Mouse (Mus musculus) ES-E14 (cell line): ENCODE results near the gene Akap2.

Experiments used
- CHD2 ChIP-seq: IDR thresholded peaks from 2 replicates; pipeline ENCODE4 v1.6.1; 2014; ENCODE audit warnings: mild to moderate bottlenecking, low read depth, low read length, inconsistent platforms
- HCFC1 ChIP-seq: IDR thresholded peaks from 2 replicates; pipeline ENCODE4 v1.6.1; 2012; ENCODE audit warnings: low read length, inconsistent platforms, borderline replicate concordance; ENCODE audit not compliant: insufficient read depth
- MAFK ChIP-seq: IDR thresholded peaks from 2 replicates; pipeline ENCODE4 v1.6.1; 2014; ENCODE audit warnings: mild to moderate bottlenecking, low read depth, low read length, inconsistent platforms; ENCODE audit not compliant: insufficient read depth
- ZC3H11A ChIP-seq: IDR thresholded peaks from 2 replicates; pipeline ENCODE4 v1.6.1; 2012; ENCODE audit warnings: low read depth, mild to moderate bottlenecking, inconsistent platforms, low read length, borderline replicate concordance
- ZNF384 ChIP-seq: IDR thresholded peaks from 2 replicates; pipeline ENCODE4 v1.6.1; 2012; ENCODE audit warnings: low read depth, low read length, inconsistent platforms

GRCm38 (mm10) chr4:57847676-57848075 is 130.2 kb downstream of the Akap2 start:
- no peak for TF ChIP-seq ZNF384
- no peak for TF ChIP-seq ZC3H11A
- TF ChIP-seq CHD2, result no peak
- TF ChIP-seq HCFC1, result no peak
- TF ChIP-seq MAFK, result no peak
